Mouse (Mus musculus): ENCODE measurements at regions not wholly inside any gene's neighbourhood (a gene's known extent, or its start where the extent isn't known, plus 50 kb on each side); places are given as distances from the start of the nearest gene placed in this dataset.

- no peak overlapping the region for H3K27ac ChIP-seq (replicated peaks; ENCODE audit: low read depth, low read length)
- H3K9me3 ChIP-seq (ENCODE audit: control insufficient read depth, low read length), result no peaks in the 10 kb centered on the region
- no peak overlapping the region for H3K4me2 ChIP-seq (replicated peaks; ENCODE audit: low read depth, low read length, severe bottlenecking)
- H3K4me3 ChIP-seq (replicated peaks; ENCODE audit: low read length), result no peak overlapping the region
- no peak overlapping the region for H3K9ac ChIP-seq (ENCODE audit: low read depth, low read length, severe bottlenecking)
- TF ChIP-seq POLR2A (IDR thresholded peaks at IDR 0.05; ENCODE audit: borderline replicate concordance, extremely low read depth, insufficient read depth, insufficient read length), result no peak
- no peaks in the 10 kb centered on the region for H3K27me3 ChIP-seq (ENCODE audit: control insufficient read depth, insufficient read depth, low read length)
- no peaks in the 10 kb centered on the region for H3K36me3 ChIP-seq (ENCODE audit: control insufficient read depth, insufficient read depth, low read length)
- whole genome bisulfite sequencing, result 72% methylated on average over 4 of the region's 4 CpGs
- ATAC-seq (ENCODE audit: low FRiP score, low read depth), result no peak
- no peaks in the 10 kb centered on the region for H3K4me1 ChIP-seq (ENCODE audit: control insufficient read depth, insufficient read depth, low read length)
- no peak for DNase-seq (ENCODE audit: low spot score)
Observed at GRCm38 (mm10) chr14:120710782-120711181, 200.2 kb upstream of the Ipo5 start.

DNA sequence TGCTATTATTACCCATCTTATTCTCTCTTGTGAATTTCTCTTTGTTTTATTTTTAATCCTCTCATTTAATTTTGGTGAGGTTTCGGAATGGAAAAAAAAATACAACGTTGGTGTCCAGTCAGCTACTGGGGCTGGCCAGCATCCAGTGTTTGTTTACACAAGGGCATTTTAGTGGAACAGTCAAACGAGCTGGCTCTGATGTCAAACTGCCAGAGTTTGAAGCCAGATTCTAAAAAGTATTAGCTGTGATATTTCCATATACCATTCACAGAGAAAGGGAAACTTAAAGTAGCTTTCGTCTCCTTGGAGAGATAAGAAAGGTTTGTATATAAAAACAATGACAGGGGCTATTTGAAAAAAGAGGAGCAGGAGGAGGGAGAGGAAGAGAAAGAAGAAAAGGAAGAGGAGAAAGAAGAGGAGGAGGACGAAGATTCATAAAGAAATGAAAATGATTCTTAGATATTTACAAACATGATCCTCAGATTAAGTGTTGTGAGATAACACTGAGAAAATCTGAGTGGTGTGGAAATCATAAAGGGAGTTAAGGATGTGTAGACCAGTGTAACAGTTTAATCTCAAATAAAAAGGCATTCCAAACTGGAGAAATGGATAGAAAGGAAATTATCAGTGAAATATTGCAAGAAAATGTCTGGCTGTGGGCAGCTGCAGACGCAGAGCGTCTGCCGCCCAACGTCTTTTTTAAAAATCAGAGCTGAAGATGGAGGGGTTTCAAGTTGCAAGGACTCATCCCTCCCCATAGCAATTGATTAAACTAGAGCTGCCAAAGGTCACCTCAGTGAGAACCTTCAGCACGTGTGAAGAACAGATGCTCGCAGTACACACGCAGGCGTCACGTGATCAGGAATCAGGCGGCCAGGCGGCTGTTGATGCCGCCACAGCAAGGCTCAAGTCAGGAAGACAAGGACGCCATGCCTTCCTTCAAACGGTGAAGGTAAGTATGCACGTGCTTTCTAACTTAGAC, 190.3 kb upstream of the Ipo5 start:
- Histone ChIP-seq H3K9me3 (ENCODE audit: control insufficient read depth, low read length) (no peaks in the 10 kb centered on the region), H3K36me3 (ENCODE audit: control insufficient read depth, insufficient read depth, low read length) (no peaks in the 10 kb centered on the region), H3K9ac (ENCODE audit: low read depth, low read length, severe bottlenecking) (no peak overlapping the region), H3K4me2 (replicated peaks; ENCODE audit: low read depth, low read length, severe bottlenecking) (no peak overlapping the region), H3K4me3 (replicated peaks; ENCODE audit: low read length) (no peak overlapping the region), H3K4me1 (ENCODE audit: control insufficient read depth, insufficient read depth, low read length) (peaks cover 2% of the 10 kb centered on the region; the same call in 1 of the 2 replicates), H3K27ac (replicated peaks; ENCODE audit: low read depth, low read length) (no peak overlapping the region), H3K27me3 (ENCODE audit: control insufficient read depth, insufficient read depth, low read length) (no peaks in the 10 kb centered on the region)
- no peak for TF ChIP-seq POLR2A (IDR thresholded peaks at IDR 0.05; ENCODE audit: borderline replicate concordance, extremely low read depth, insufficient read depth, insufficient read length)
- ATAC-seq (ENCODE audit: low FRiP score, low read depth) (no peak), DNase-seq (ENCODE audit: low spot score) (peak; percentile 31)
- 58% methylated on average over 20 of the region's 20 CpGs for whole genome bisulfite sequencing

DNA sequence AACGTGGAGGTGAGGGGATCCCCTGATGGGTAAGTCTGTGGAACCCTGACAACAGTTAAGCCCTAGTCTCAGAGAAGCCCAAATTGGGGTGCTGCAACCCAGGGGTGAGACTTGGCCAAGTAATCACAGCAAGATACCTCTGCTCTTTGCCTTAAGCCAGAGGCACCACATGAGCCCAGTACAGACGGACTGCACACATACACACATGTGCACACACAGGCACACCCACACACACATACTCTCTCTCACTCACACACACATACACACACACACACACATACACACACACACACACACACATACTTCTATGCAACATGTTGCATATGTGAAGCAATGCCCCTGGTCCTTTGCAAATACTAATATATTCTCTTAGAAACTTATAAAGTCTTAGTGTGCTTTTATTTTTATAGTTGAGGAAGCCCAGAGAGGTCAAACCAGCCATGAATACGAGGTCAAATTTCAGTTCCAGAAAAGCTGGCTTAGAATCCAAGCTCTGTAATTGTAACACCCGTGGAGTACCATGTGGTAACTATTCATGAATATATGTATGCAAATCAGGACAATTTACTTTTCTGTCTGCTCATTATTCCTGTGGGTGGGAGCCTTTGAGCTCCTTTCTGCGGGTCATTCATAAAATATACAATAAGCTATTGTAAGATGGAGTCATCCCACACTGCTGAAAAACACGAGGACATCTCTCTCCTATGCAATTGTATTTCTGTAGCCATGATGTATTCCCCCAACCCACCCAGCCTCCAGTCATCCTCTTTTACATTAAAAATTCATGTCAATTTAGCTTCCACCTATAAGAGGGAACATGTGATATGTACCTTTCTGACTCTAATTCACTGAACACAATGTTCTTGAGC, 189.2 kb upstream of the Ipo5 start:
- no peak for ATAC-seq (ENCODE audit: low FRiP score, low read depth)
- no peak for DNase-seq (ENCODE audit: low spot score)
- 73% methylated on average over 6 of the region's 6 CpGs for WGBS
- H3K4me1 ChIP-seq (ENCODE audit: control insufficient read depth, insufficient read depth, low read length), result peaks cover 2% of the 10 kb centered on the region; the same call in 1 of the 2 replicates
- H3K4me3 ChIP-seq (replicated peaks; ENCODE audit: low read length), result no peak overlapping the region
- H3K27ac ChIP-seq (replicated peaks; ENCODE audit: low read depth, low read length), result no peak overlapping the region
- H3K9me3 ChIP-seq (ENCODE audit: control insufficient read depth, low read length), result no peaks in the 10 kb centered on the region
- H3K36me3 ChIP-seq (ENCODE audit: control insufficient read depth, insufficient read depth, low read length), result no peaks in the 10 kb centered on the region
- H3K4me2 ChIP-seq (replicated peaks; ENCODE audit: low read depth, low read length, severe bottlenecking), result no peak overlapping the region
- no peaks in the 10 kb centered on the region for H3K27me3 ChIP-seq (ENCODE audit: control insufficient read depth, insufficient read depth, low read length)
- no peak for TF ChIP-seq POLR2A (IDR thresholded peaks at IDR 0.05; ENCODE audit: borderline replicate concordance, extremely low read depth, insufficient read depth, insufficient read length)
- no peak overlapping the region for H3K9ac ChIP-seq (ENCODE audit: low read depth, low read length, severe bottlenecking)

- Histone ChIP-seq H3K36me3 (ENCODE audit: control insufficient read depth, insufficient read depth, low read length) (no peaks in the 10 kb centered on the region), H3K4me3 (replicated peaks; ENCODE audit: low read length) (no peak overlapping the region), H3K27ac (replicated peaks; ENCODE audit: low read depth, low read length) (no peak overlapping the region), H3K9me3 (ENCODE audit: control insufficient read depth, low read length) (no peaks in the 10 kb centered on the region), H3K9ac (ENCODE audit: low read depth, low read length, severe bottlenecking) (no peak overlapping the region), H3K4me2 (replicated peaks; ENCODE audit: low read depth, low read length, severe bottlenecking) (no peak overlapping the region), H3K4me1 (ENCODE audit: control insufficient read depth, insufficient read depth, low read length) (peaks cover 2% of the 10 kb centered on the region; the same call in 1 of the 2 replicates), H3K27me3 (ENCODE audit: control insufficient read depth, insufficient read depth, low read length) (no peaks in the 10 kb centered on the region)
- no peak for TF ChIP-seq POLR2A (IDR thresholded peaks at IDR 0.05; ENCODE audit: borderline replicate concordance, extremely low read depth, insufficient read depth, insufficient read length)
- WGBS, result 56% methylated on average over 6 of the region's 6 CpGs
- ATAC-seq (ENCODE audit: low FRiP score, low read depth) (no peak), DNase-seq (ENCODE audit: low spot score) (no peak)
Observed at GRCm38 (mm10) chr14:120722546-120723112, 188.4 kb upstream of the Ipo5 start.

GRCm38 (mm10) chr14:120728107-120728506, 182.9 kb upstream of the Ipo5 start:
- Histone ChIP-seq H3K4me1 (ENCODE audit: control insufficient read depth, insufficient read depth, low read length) (peaks cover 3% of the 10 kb centered on the region), H3K4me3 (replicated peaks; ENCODE audit: low read length) (no peak overlapping the region), H3K9me3 (ENCODE audit: control insufficient read depth, low read length) (no peaks in the 10 kb centered on the region), H3K4me2 (replicated peaks; ENCODE audit: low read depth, low read length, severe bottlenecking) (no peak overlapping the region), H3K36me3 (ENCODE audit: control insufficient read depth, insufficient read depth, low read length) (no peaks in the 10 kb centered on the region), H3K9ac (ENCODE audit: low read depth, low read length, severe bottlenecking) (no peak overlapping the region), H3K27me3 (ENCODE audit: control insufficient read depth, insufficient read depth, low read length) (no peaks in the 10 kb centered on the region), H3K27ac (replicated peaks; ENCODE audit: low read depth, low read length) (no peak overlapping the region)
- DNase-seq (ENCODE audit: low spot score), result no peak
- ATAC-seq (ENCODE audit: low FRiP score, low read depth), result no peak
- TF ChIP-seq POLR2A (IDR thresholded peaks at IDR 0.05; ENCODE audit: borderline replicate concordance, extremely low read depth, insufficient read depth, insufficient read length), result no peak
- WGBS, result 84% methylated on average over 10 of the region's 10 CpGs
